Mouse (Mus musculus) embryonic facial prominence, embryonic 11.5 days (tissue): ENCODE data around the gene Xrcc5. TPM values are rescaled to one million over a fixed set of nuclear protein-coding genes. Genes with fewer than 3 reads are reported as not detected.

Experiments used
- ATAC-seq: fragments of 200-750 bp; cut with Nextera tagmentation; replicated peaks from 2 replicates; pipeline ENCODE4 v1.8.0; 2017; ENCODE audit warnings: low read depth; ENCODE audit not compliant: insufficient number of reproducible peaks, low FRiP score, low TSS enrichment
- DNase-seq: peaks from one replicate; pipeline ENCODE4 v3.0.0-alpha.2; 2015; ENCODE audit warnings: low spot score
- H3K27ac ChIP-seq: fragments of 300-500 bp; sonication (generic); replicated peaks from 2 replicates; pipeline ENCODE4 v1.5.1; 2014; ENCODE audit warnings: mild to moderate bottlenecking, low read depth, low read length, control low read depth
- H3K27me3 ChIP-seq: fragments of 300-500 bp; sonication (generic); 2 replicates; pipeline ENCODE4 v1.6.1; 2014; ENCODE audit warnings: mild to moderate bottlenecking, low read length, moderate library complexity, mixed read lengths; ENCODE audit not compliant: control insufficient read depth, insufficient read depth
- H3K36me3 ChIP-seq: fragments of 300-500 bp; sonication (generic); replicated peaks from 2 replicates; pipeline ENCODE4 v1.6.1; 2014; ENCODE audit warnings: low read depth, mild to moderate bottlenecking, low read length, moderate library complexity, mixed read lengths; ENCODE audit not compliant: control insufficient read depth, insufficient read depth
- H3K4me1 ChIP-seq: fragments of 300-500 bp; sonication (generic); 2 replicates; pipeline ENCODE4 v1.6.1; 2014; ENCODE audit warnings: low read length, mixed read lengths; ENCODE audit not compliant: control insufficient read depth, insufficient read depth
- H3K4me2 ChIP-seq: fragments of 300-500 bp; sonication (generic); 2 replicates; pipeline ENCODE4 v1.6.1; 2014; ENCODE audit warnings: low read depth, mild to moderate bottlenecking, control low read depth, low read length, moderate library complexity
- H3K4me3 ChIP-seq: fragments of 300-500 bp; sonication (generic); 2 replicates; pipeline ENCODE4 v1.5.1; 2014; ENCODE audit warnings: low read depth, low read length, control low read depth
- H3K9ac ChIP-seq: fragments of 300-500 bp; sonication (generic); replicated peaks from 2 replicates; pipeline ENCODE4 v1.6.1; 2014; ENCODE audit warnings: mild to moderate bottlenecking, control low read depth, low read length
- H3K9me3 ChIP-seq: fragments of 300-500 bp; sonication (generic); replicated peaks from 2 replicates; pipeline ENCODE4 v1.6.1; 2016; ENCODE audit warnings: mild to moderate bottlenecking, low read length, inconsistent platforms, mixed read lengths; ENCODE audit not compliant: control insufficient read depth
- WGBS: fragments of 180-500 bp; shearing (Covaris S2); extraction: QIAGEN DNeasy Blood & Tissue Kit; methylation state at CpG from one replicate; pipeline ENCODE4 v1.1.7; 2014; 5-methylcytosine and 5-hydroxymethylcytosine counted together
- polyA plus RNA-seq: library from polyadenylated mRNA; unstranded; fragments of >200 nt; fragmentation: Nextera tagmentation; extraction: Ambion mirVana; gene quantifications from 2 replicates; pipeline ENCODE4 v1.2.1, GENCODE M21; 2014

The Xrcc5 gene
- polyA plus RNA-seq, 1 experiment from 2014 or later: 77.8 TPM

DNA sequence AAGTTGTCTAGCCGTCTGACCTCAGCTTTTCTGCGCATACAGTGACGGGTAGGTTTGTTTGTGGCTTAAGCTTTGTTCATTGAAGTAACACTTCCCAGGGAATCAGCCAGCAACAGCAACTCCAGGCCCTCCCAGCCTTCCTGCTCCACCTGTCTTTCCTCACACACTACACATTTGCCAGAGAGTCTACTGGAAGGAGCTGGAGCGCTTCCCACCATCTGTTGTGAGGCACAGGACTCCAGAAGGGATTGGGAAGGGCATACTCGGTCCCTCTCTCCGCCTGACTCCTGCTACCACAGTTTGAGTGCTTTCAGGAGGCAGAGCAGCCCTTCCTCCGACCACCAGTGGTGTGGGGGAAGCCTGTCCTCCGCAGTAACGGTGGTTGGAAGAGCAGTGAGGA is 93.4 kb downstream of the Xrcc5 start:
- no peak overlapping the region for H3K9ac ChIP-seq
- no peak for ATAC-seq
- no peak overlapping the region for H3K27ac ChIP-seq
- no peak for DNase-seq
- H3K4me1 ChIP-seq: no peaks in the 10 kb centered on the region
- no peak overlapping the region for H3K4me2 ChIP-seq
- H3K4me3 ChIP-seq: no peak overlapping the region
- WGBS: 84% methylated on average over 9 of the region's 9 CpGs
- H3K36me3 ChIP-seq: no peaks in the 10 kb centered on the region; the same call in 1 of the 2 replicates
- no peaks in the 10 kb centered on the region for H3K27me3 ChIP-seq
- no peaks in the 10 kb centered on the region for H3K9me3 ChIP-seq

DNA sequence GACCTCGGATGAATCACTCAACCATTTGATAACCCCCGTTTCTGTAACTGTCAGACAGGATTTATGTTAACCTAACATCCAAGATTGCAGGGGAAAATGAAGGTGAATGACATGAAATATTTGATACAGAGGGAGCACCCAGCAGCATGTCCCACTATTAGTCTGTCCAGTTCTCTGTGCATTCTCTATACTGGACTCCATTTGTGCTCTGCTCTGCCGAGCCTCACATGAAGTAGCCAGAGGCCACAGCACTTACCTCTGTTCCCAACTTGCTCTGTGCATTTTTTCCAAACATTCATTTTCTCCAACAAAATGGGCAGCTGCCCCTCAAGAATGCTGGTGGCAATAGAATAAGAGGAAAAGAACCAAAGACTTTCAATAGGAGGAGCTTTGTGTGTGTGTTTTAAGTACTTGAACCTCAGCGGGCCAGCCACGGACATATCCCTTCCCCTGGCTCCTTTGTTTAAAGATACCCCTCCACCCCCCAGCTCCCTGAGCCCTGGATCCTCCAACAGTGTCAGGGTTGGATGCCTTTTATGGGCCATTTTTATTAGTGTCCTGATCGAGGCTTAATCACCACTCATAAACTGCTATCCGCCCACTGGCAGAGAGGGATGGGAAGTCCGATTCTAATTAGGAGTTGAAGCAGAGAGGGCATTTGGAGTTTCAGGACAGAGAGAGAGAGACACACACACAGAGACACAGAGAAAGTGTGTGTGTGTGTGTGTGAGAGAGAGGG is 94.3 kb downstream of the Xrcc5 start:
- H3K4me3 ChIP-seq: no peak overlapping the region
- no peak overlapping the region for H3K9ac ChIP-seq
- DNase-seq (no peak), ATAC-seq (no peak)
- H3K4me1 ChIP-seq: no peaks in the 10 kb centered on the region
- H3K27ac ChIP-seq: no peak overlapping the region
- H3K27me3 ChIP-seq: no peaks in the 10 kb centered on the region
- no peaks in the 10 kb centered on the region; the same call in 1 of the 2 replicates for H3K36me3 ChIP-seq
- no peak overlapping the region for H3K4me2 ChIP-seq
- WGBS: 80% methylated on average over 8 of the region's 8 CpGs
- no peaks in the 10 kb centered on the region for H3K9me3 ChIP-seq

DNA sequence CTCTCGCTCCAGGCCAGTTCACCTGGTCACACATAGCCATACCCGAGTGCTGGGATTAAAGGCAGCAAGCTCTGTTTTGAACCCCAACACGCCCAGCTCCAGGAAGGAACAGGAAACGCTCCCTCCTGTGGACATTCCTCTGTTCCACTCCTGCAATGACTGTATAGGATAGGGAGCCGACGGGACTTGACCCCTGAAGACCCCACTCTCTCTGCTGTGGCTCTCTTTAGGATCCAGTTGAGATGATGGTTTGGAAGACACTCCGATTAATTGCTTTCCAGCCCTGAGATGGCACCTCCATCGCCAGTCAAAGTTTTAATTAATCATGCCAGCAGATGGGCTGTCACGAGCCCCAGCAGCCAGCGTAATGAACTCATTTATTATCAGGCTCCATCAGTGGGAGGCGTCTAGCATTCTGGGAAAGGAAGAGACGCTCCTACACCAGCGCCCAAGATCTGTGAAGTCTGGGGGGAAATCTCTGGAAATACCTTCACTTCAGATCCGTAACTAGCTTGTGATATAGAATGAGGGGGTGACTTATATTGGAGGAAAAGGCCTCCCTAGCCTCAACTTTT is 99.4 kb downstream of the Xrcc5 start:
- WGBS: 81% methylated on average over 14 of the region's 14 CpGs
- no peak overlapping the region for H3K27ac ChIP-seq
- ATAC-seq (no peak), DNase-seq (no peak)
- no peaks in the 10 kb centered on the region for H3K4me1 ChIP-seq
- no peaks in the 10 kb centered on the region for H3K27me3 ChIP-seq
- H3K4me3 ChIP-seq: no peak overlapping the region
- H3K9me3 ChIP-seq: no peaks in the 10 kb centered on the region
- H3K36me3 ChIP-seq: no peaks in the 10 kb centered on the region
- H3K9ac ChIP-seq: no peak overlapping the region
- H3K4me2 ChIP-seq: no peak overlapping the region

DNA sequence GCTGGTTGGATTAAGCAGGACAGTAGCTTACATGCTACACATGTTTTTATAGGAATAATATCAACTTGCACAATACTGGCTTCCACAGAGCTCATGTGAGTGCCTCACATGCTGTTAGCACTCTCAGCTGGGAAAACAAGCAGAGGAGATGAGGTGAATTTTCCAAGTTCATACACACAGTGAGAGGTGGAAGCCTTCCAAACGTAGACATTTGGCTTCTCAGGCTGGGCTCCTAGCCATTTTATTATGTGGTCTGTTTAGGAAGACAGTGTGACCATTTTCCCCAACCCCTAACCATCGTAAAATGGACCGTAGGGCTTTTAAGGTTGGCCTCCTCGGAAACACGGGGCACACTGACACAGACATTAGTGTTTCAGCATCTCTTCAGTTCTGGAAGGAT is 102.7 kb downstream of the Xrcc5 start:
- Histone ChIP-seq H3K4me2 (no peak overlapping the region), H3K27me3 (no peaks in the 10 kb centered on the region), H3K4me3 (no peak overlapping the region), H3K27ac (no peak overlapping the region), H3K9me3 (no peaks in the 10 kb centered on the region), H3K36me3 (no peaks in the 10 kb centered on the region), H3K4me1 (no peaks in the 10 kb centered on the region; the same call in 1 of the 2 replicates), H3K9ac (no peak overlapping the region)
- ATAC-seq (no peak), DNase-seq (no peak)
- WGBS: 83% methylated on average over 5 of the region's 5 CpGs

DNA sequence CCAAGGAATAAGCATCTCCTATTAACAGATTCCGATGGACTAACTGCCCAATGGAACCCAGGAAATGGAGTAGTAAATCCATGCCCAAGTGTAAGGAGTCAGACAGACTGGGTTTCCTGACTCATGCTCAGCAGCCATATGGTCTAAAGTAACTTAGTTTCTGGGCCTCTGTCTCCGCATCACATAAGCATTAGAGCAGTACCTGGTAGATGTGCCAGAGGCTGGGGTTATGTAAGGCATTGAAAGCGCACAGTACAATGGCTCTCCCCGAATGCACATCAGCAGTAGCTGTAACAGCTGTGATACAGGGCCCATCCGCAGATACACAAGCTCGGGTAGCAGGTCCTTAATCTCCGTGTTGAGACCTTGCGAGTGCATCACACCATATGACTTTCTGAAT is 103.9 kb downstream of the Xrcc5 start:
- no peaks in the 10 kb centered on the region for H3K27me3 ChIP-seq
- H3K4me1 ChIP-seq: no peaks in the 10 kb centered on the region; the same call in 1 of the 2 replicates
- no peaks in the 10 kb centered on the region for H3K36me3 ChIP-seq
- no peak for ATAC-seq
- no peak overlapping the region for H3K9ac ChIP-seq
- H3K9me3 ChIP-seq: no peaks in the 10 kb centered on the region
- no peak for DNase-seq
- 92% methylated on average over 8 of the region's 8 CpGs for WGBS
- no peak overlapping the region for H3K27ac ChIP-seq
- no peak overlapping the region for H3K4me3 ChIP-seq
- H3K4me2 ChIP-seq: no peak overlapping the region

DNA sequence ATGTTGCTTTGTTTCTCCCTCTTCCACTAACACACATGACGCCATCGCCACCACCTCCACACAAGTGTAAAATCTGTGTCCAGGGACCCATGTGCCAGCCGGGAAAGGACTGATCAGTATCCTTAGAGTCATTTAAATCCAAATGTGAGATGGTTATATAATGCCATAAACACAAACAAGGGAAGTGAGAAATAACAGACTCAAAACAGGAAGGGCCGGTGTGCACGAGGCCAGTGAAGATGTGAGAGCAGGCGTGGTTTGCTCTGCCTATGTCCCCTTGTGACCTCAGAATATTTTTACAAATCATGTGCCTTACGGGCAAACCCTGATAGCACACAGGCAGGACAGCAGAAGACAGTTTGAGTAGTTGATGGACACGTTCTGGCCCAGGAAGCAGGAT is 106.0 kb downstream of the Xrcc5 start:
- DNase-seq (no peak), ATAC-seq (no peak)
- Histone ChIP-seq H3K9me3 (no peaks in the 10 kb centered on the region), H3K4me1 (no peaks in the 10 kb centered on the region; the same call in 1 of the 2 replicates), H3K4me3 (no peak overlapping the region), H3K27ac (no peak overlapping the region), H3K36me3 (no peaks in the 10 kb centered on the region), H3K27me3 (no peaks in the 10 kb centered on the region), H3K9ac (no peak overlapping the region), H3K4me2 (no peak overlapping the region)
- WGBS: 87% methylated on average over 8 of the region's 8 CpGs

DNA sequence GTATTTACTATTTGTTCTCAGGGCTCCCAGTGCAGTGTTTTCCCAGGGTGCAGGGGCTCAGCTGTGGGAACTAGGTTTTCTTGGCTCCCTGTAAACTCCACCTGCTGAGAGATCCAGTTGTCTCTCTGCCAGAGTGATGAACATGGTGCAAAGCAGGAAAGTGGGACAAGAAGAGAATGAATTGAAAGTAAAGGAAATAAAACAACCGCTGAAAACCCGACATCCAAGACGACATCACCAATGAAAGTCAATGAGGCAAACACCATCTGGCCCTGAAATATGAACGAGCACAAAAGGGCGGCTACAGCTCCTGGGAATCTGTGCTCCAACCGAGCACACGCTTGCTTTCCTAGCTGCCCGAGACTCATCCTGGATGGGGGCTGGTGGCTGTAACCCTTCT is 106.9 kb downstream of the Xrcc5 start:
- no peak overlapping the region for H3K27ac ChIP-seq
- DNase-seq (no peak), ATAC-seq (no peak)
- no peaks in the 10 kb centered on the region for H3K27me3 ChIP-seq
- no peaks in the 10 kb centered on the region for H3K9me3 ChIP-seq
- no peak overlapping the region for H3K9ac ChIP-seq
- no peak overlapping the region for H3K4me2 ChIP-seq
- WGBS: 56% methylated on average over 8 of the region's 8 CpGs
- H3K4me1 ChIP-seq: no peaks in the 10 kb centered on the region; the same call in 1 of the 2 replicates
- no peak overlapping the region for H3K4me3 ChIP-seq
- H3K36me3 ChIP-seq: no peaks in the 10 kb centered on the region

DNA sequence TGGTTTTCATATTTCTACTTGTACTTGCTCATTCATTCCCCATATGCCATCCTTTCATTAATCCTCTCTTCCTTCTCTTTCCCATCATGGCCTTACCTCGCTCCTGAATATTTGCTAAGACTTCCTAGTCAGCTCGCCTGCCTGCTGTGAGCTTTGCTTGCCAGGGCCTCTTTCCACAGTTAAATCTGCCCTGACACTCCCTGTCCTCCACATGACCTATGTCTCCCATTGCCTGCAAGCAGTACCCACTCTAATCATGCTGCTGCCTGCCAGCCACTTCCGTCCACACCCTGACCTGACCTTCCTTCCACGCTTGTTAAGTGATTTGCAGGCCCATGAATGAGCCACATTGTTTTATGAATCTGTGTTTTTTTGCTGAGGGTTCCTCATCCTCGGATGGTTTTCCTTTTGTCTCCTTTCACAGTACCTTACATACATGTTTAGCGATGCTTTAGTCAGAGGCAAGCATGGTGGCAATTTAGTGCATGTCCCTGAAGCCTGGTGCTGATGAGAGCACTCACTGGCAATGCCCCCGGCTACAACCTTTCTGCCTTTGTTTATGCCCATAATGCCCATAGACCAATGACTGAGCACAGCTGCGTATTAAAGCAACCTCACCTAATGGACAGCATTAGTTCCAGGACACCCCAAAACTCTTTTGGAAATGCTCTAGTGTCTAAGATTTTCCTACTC is 107.5 kb downstream of the Xrcc5 start:
- Histone ChIP-seq H3K9ac (no peak overlapping the region), H3K4me3 (no peak overlapping the region), H3K27me3 (no peaks in the 10 kb centered on the region), H3K27ac (no peak overlapping the region; the same call in 1 of the 2 replicates), H3K4me2 (no peak overlapping the region), H3K36me3 (no peaks in the 10 kb centered on the region), H3K4me1 (no peaks in the 10 kb centered on the region; the same call in 1 of the 2 replicates), H3K9me3 (no peaks in the 10 kb centered on the region)
- ATAC-seq (0 out of 2 replicates have a peak, but pooled peaks have one; percentile 48), DNase-seq (peak; percentile 26)
- 31% methylated on average over 8 of the region's 8 CpGs for WGBS
